Mouse (Mus musculus) intestine, postnatal 0 days (tissue): Measurements from ENCODE around the gene Hoxc11. TPM values are rescaled to one million over a fixed set of nuclear protein-coding genes. Genes with fewer than 3 reads are reported as not detected.

Experiments used
- ATAC-seq: fragments of 200-750 bp; cut with Nextera tagmentation; 2 replicates; pipeline ENCODE4 v1.8.0; 2017; ENCODE audit warnings: mild to moderate bottlenecking, moderate TSS enrichment, moderate library complexity
- H3K27ac ChIP-seq: fragments of 300-500 bp; sonication (generic); 2 replicates; pipeline ENCODE4 v1.5.1; 2014; ENCODE audit warnings: mild to moderate bottlenecking, low read depth, low read length, moderate library complexity
- H3K27me3 ChIP-seq: fragments of 300-500 bp; sonication (generic); replicated peaks from 2 replicates; pipeline ENCODE4 v1.6.1; 2014; ENCODE audit warnings: low read length, mixed read lengths; ENCODE audit not compliant: control insufficient read depth, insufficient read depth
- H3K36me3 ChIP-seq: fragments of 300-500 bp; sonication (generic); 2 replicates; pipeline ENCODE4 v1.6.1; 2014; ENCODE audit warnings: mild to moderate bottlenecking, moderate library complexity; ENCODE audit not compliant: control insufficient read depth, insufficient read depth
- H3K4me1 ChIP-seq: fragments of 300-500 bp; sonication (generic); replicated peaks from 2 replicates; pipeline ENCODE4 v1.6.1; 2014; ENCODE audit warnings: antibody characterized with exemption, low read length, mixed read lengths; ENCODE audit not compliant: control insufficient read depth, insufficient read depth
- H3K4me2 ChIP-seq: fragments of 300-500 bp; sonication (generic); replicated peaks from 2 replicates; pipeline ENCODE4 v1.6.1; 2014; ENCODE audit warnings: low read depth, mild to moderate bottlenecking, moderate library complexity
- H3K4me3 ChIP-seq: fragments of 300-500 bp; sonication (generic); 2 replicates; pipeline ENCODE4 v1.5.1; 2014; ENCODE audit warnings: low read depth, low read length
- H3K9ac ChIP-seq: fragments of 300-500 bp; sonication (generic); 2 replicates; pipeline ENCODE4 v1.6.1; 2014; ENCODE audit warnings: mild to moderate bottlenecking, low read depth, low read length
- H3K9me3 ChIP-seq: fragments of 300-500 bp; sonication (generic); 2 replicates; pipeline ENCODE4 v1.6.1; 2016; ENCODE audit warnings: mixed run types; ENCODE audit not compliant: control insufficient read depth
- CTCF ChIP-seq: sonication (generic); IDR thresholded peaks from 2 replicates; pipeline ENCODE4 v1.5.1; 2016; ENCODE audit warnings: low read depth, mild to moderate bottlenecking, control low read depth, antibody characterized with exemption, moderate library complexity
- WGBS: fragments of 180-500 bp; shearing (Covaris S2); extraction: QIAGEN DNeasy Blood & Tissue Kit; methylation state at CpG from one replicate; pipeline ENCODE4 v1.1.7; 2014; 5-methylcytosine and 5-hydroxymethylcytosine counted together
- polyA plus RNA-seq: library from polyadenylated mRNA; unstranded; fragments of >200 nt; fragmentation: Nextera tagmentation; extraction: Ambion mirVana; gene quantifications from 2 replicates; pipeline ENCODE4 v1.2.1, GENCODE M21; 2015

Gene Hoxc11
- polyA plus RNA-seq, 1 experiment from 2014 or later = not detected

DNA sequence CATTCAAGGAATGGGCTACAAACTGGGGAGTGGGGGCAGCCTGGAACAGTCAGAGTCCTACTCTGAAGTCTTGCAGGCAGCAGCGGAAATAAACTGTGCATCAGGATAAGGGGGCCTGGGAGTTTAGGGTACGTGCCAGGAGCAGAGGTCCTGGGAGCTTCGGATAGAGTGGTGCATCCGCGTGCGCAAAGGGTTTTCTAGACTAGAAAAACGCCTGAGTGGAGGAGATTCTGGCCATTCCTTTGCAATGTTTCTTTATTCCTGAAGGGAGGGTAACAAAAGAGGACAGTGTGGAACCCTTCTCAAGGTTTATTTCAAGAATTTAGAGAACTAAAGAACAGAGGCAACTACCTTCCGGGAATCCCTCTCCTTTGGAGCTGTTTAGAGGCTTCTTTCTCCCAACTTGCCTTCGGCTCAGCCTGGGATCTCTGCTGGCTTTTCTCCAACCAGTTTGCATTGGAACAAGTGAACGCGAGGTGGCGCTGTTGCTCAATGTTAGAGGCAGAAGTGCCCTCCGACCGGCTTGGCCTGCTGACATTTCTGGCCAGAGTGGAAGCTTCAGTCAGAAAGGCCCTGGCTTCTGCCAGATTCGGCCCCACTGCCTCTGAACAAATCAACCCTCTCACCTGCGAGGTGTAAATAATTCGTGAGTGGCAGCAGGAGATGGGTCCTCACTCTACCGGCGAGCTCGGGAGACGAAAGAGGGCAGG, 33.1 kb downstream of the Hoxc11 start:
- H3K27me3 ChIP-seq = peaks cover 97% of the 10 kb centered on the region
- 6% methylated on average over 21 of the region's 21 CpGs for WGBS
- H3K36me3 ChIP-seq = no peaks in the 10 kb centered on the region
- no peak overlapping the region for H3K4me3 ChIP-seq
- H3K4me1 ChIP-seq = no peaks in the 10 kb centered on the region
- H3K27ac ChIP-seq = no peak overlapping the region
- H3K9ac ChIP-seq = no peak overlapping the region
- H3K9me3 ChIP-seq = no peaks in the 10 kb centered on the region
- TF ChIP-seq CTCF = peak; percentile 91
- no peak overlapping the region; the same call in 1 of the 2 replicates for H3K4me2 ChIP-seq
- peak; percentile 22; the same call in 1 of the 2 replicates for ATAC-seq

DNA sequence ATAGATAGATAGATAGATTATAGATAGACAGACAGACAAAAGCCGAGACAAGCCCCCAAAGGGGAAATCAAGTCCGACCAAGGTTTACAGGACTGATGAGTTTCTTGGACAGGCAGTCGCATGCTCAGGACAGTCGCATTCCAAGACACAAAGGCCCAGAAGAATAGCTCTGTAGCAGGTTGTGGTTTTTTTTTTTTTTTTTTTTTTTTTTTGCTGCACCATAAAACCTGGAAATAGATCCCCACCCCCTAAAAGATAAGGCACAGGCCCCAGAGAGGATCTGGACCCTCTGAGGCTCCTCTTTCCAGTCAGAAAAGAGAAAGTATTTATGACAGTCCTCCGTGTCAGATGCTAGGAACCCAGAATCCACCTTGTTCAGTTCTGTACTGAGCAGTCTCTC, 33.9 kb downstream of the Hoxc11 start:
- no peak overlapping the region for H3K27ac ChIP-seq
- H3K9ac ChIP-seq = no peak overlapping the region
- H3K4me2 ChIP-seq = no peak overlapping the region
- no peak for TF ChIP-seq CTCF
- H3K36me3 ChIP-seq = no peaks in the 10 kb centered on the region
- peaks cover 97% of the 10 kb centered on the region for H3K27me3 ChIP-seq
- H3K9me3 ChIP-seq = no peaks in the 10 kb centered on the region
- H3K4me1 ChIP-seq = no peaks in the 10 kb centered on the region
- 40% methylated on average over 5 of the region's 5 CpGs for WGBS
- ATAC-seq = no peak
- no peak overlapping the region for H3K4me3 ChIP-seq

DNA sequence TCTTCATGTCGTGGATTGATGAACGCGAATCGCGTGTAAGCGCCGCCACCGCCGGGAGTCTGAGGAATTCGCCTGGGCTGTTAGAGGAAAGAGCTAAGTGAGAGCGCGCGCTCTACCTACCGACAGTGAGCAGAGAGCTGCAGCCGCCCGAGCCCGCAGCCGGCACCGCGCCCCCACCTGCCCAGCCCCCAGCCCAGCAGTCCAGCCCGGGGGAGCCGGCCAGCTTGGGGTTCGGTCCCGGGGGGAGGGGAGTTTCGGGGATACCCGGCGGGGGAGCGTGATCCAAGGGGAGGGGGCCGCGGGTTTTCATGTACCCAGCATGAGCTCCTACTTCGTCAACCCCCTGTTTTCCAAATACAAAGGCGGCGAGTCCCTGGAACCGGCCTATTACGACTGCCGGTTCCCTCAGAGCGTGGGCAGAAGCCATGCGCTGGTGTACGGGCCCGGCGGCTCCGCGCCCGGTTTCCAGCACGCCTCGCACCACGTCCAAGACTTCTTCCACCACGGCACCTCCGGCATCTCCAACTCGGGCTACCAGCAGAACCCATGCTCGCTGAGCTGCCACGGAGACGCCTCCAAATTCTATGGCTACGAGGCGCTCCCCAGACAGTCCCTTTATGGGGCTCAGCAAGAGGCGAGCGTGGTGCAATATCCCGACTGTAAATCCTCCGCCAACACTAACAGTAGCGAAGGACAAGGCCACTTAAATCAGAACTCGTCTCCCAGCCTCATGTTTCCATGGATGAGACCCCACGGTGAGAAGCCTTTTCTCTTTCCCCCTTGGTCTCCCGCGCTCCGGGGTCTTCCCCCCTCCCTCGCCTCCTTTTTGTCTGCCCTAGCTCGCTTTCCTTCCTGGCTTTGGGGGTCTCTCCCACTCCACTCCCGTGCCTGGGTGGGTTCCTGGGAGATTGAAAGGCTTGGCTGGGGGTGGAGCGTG, 36.5 kb downstream of the Hoxc11 start, which contains the start of gene Hoxc8:
Hoxc8 (plus strand) TSS at position 147 of the 937 bp plus-strand sequence.
- Histone ChIP-seq H3K27ac (no peak within 1 kb of the TSS), H3K9me3 (no peaks in the 10 kb centered on the region), H3K36me3 (no peaks in the 10 kb centered on the region), H3K4me2 (peak within 1 kb of the TSS; percentile 44), H3K4me1 (no peaks in the 10 kb centered on the region), H3K4me3 (peak within 1 kb of the TSS; percentile 35), H3K27me3 (peaks cover 96% of the 10 kb centered on the region), H3K9ac (no peak within 1 kb of the TSS)
- TF ChIP-seq CTCF = no peak
- no peak for ATAC-seq
- 2% methylated on average over 69 of the region's 69 CpGs for WGBS

DNA sequence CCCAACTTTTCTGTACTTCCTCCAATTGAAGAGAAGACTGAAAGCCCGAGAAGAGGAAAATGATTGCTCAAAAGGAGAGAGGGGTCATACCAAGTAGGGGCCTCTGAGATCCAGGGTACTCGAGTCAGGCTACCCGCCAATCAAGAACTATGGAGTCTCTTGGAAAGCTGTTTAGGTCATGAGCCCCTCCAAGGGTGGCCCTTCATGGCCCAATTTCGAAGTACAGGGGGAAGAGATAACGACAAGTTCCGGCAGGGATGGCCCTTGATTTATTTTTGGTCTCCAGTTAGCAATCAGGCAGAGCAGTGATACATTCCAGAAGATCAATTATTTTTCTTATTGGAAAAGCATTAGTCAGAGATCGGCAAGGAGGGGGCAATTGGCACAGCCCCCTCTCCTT, 37.6 kb downstream of the Hoxc11 start:
- TF ChIP-seq CTCF = no peak
- Histone ChIP-seq H3K9ac (no peak overlapping the region), H3K4me2 (peak overlapping the region; percentile 44), H3K36me3 (no peaks in the 10 kb centered on the region), H3K27ac (no peak overlapping the region), H3K4me3 (peak overlapping the region; percentile 35), H3K27me3 (peaks cover 96% of the 10 kb centered on the region), H3K9me3 (no peaks in the 10 kb centered on the region), H3K4me1 (no peaks in the 10 kb centered on the region)
- WGBS = 5% methylated on average over 7 of the region's 7 CpGs
- no peak for ATAC-seq

GRCm38 (mm10) chr15:102992206-102992605, 38.0 kb downstream of the Hoxc11 start:
- Histone ChIP-seq H3K4me2 (peak overlapping the region; percentile 44), H3K4me3 (peak overlapping the region; percentile 35; the same call in 1 of the 2 replicates), H3K36me3 (no peaks in the 10 kb centered on the region), H3K9me3 (no peaks in the 10 kb centered on the region), H3K4me1 (no peaks in the 10 kb centered on the region), H3K9ac (no peak overlapping the region), H3K27ac (no peak overlapping the region), H3K27me3 (peaks cover 96% of the 10 kb centered on the region)
- WGBS = 8% methylated on average over 11 of the region's 11 CpGs
- ATAC-seq = no peak
- no peak for TF ChIP-seq CTCF

GRCm38 (mm10) chr15:102992863-102993262, 38.6 kb downstream of the Hoxc11 start:
- peaks cover 96% of the 10 kb centered on the region for H3K27me3 ChIP-seq
- H3K9ac ChIP-seq = no peak overlapping the region

More at GRCm38 (mm10) chr15:102992863-102993262, 38.6 kb downstream of the Hoxc11 start:
- H3K36me3 ChIP-seq = no peaks in the 10 kb centered on the region
- H3K4me1 ChIP-seq = no peaks in the 10 kb centered on the region
- 0 out of 2 replicates have a peak overlapping the region, but pooled peaks have one; percentile 44 for H3K4me2 ChIP-seq
- H3K4me3 ChIP-seq = no peak overlapping the region
- 8% methylated on average over 3 of the region's 3 CpGs for WGBS
- H3K9me3 ChIP-seq = 0 out of 2 replicates have a peak, but pooled peaks cover 2% of the 10 kb centered on the region
- no peak overlapping the region for H3K27ac ChIP-seq
- no peak for TF ChIP-seq CTCF
- no peak for ATAC-seq
